Mouse (Mus musculus): ENCODE data around the gene Ahctf1.

- no peak for TF ChIP-seq CTCF (IDR thresholded peaks at IDR 0.05; ENCODE audit: control insufficient read depth, insufficient read depth, insufficient read length)
- TF ChIP-seq MAX (IDR thresholded peaks at IDR 0.05), result no peak
- TF ChIP-seq MYOG (IDR thresholded peaks at IDR 0.05; ENCODE audit: control insufficient read depth, extremely low read depth, insufficient read length), result no peak
- no peak for TF ChIP-seq FOSL1 (IDR thresholded peaks at IDR 0.05; ENCODE audit: insufficient read depth, low read length, poor library complexity, severe bottlenecking)
- no peak for TF ChIP-seq MYOD1 (IDR thresholded peaks at IDR 0.05; ENCODE audit: control insufficient read depth, insufficient read length, low read depth)
- no peak for TF ChIP-seq USF1 (IDR thresholded peaks at IDR 0.05; ENCODE audit: low read depth)
- TF ChIP-seq CEBPB (IDR thresholded peaks at IDR 0.05; ENCODE audit: low read depth), result no peak
These were observed 94.1 kb downstream of the Ahctf1 start for GRCm38 (mm10) chr1:179709390-179709789.
